Mouse (Mus musculus) hindbrain, postnatal 0 days (tissue): ENCODE results near the gene Fry. TPM values are rescaled to one million over a fixed set of nuclear protein-coding genes. Genes with fewer than 3 reads are reported as not detected.

Experiments used
- ATAC-seq: fragments of 200-750 bp; cut with Nextera tagmentation; 2 replicates; pipeline ENCODE4 v1.8.0; 2017; ENCODE audit warnings: mild to moderate bottlenecking, moderate TSS enrichment, moderate library complexity
- DNase-seq: peaks from one replicate; pipeline ENCODE4 v3.0.0-alpha.2; 2015; ENCODE audit warnings: low spot score
- H3K27ac ChIP-seq: fragments of 300-500 bp; sonication (generic); 2 replicates; pipeline ENCODE4 v1.5.1; 2014; ENCODE audit warnings: mild to moderate bottlenecking
- H3K27me3 ChIP-seq: fragments of 300-500 bp; sonication (generic); 2 replicates; pipeline ENCODE4 v1.6.1; 2014; ENCODE audit warnings: low read length, mixed read lengths; ENCODE audit not compliant: insufficient read depth
- H3K36me3 ChIP-seq: fragments of 300-500 bp; sonication (generic); 2 replicates; pipeline ENCODE4 v1.6.1; 2014; ENCODE audit warnings: low read length, mixed read lengths; ENCODE audit not compliant: insufficient read depth
- H3K4me1 ChIP-seq: fragments of 300-500 bp; sonication (generic); 2 replicates; pipeline ENCODE4 v1.6.1; 2014; ENCODE audit warnings: antibody characterized with exemption, low read length, mixed read lengths; ENCODE audit not compliant: insufficient read depth
- H3K4me2 ChIP-seq: fragments of 300-500 bp; sonication (generic); 2 replicates; pipeline ENCODE4 v1.6.1; 2014; ENCODE audit warnings: low read depth, mild to moderate bottlenecking, low read length, moderate library complexity, mixed read lengths
- H3K4me3 ChIP-seq: fragments of 300-500 bp; sonication (generic); 2 replicates; pipeline ENCODE4 v1.5.1; 2014; ENCODE audit warnings: low read length
- H3K9ac ChIP-seq: fragments of 300-500 bp; sonication (generic); replicated peaks from 2 replicates; pipeline ENCODE4 v1.6.1; 2014; ENCODE audit warnings: mild to moderate bottlenecking, low read length, moderate library complexity, mixed read lengths
- H3K9me3 ChIP-seq: fragments of 300-500 bp; sonication (generic); 2 replicates; pipeline ENCODE4 v1.6.1; 2016; ENCODE audit warnings: low read length, mixed read lengths
- CTCF ChIP-seq: IDR thresholded peaks from 2 replicates; pipeline ENCODE4 v1.5.1; 2016; ENCODE audit warnings: antibody characterized with exemption, control low read depth, low read depth
- WGBS: fragments of 180-500 bp; shearing (Covaris S2); extraction: QIAGEN DNeasy Blood & Tissue Kit; methylation state at CpG from one replicate; pipeline ENCODE4 v1.1.7; 2014; 5-methylcytosine and 5-hydroxymethylcytosine counted together
- polyA plus RNA-seq: library from polyadenylated mRNA; unstranded; fragments of >200 nt; fragmentation: Nextera tagmentation; extraction: Ambion mirVana; gene quantifications from 2 replicates; pipeline ENCODE4 v1.2.1, GENCODE M21; 2015
- total RNA-seq: library from RNA; depleted of rRNA; stranded (reverse); fragments of >200 nt; gene quantifications from 2 replicates; pipeline ENCODE4 v1.2.3, GENCODE M21; 2014

Gene Fry
- total and polyA plus RNA-seq, 2 experiments from 2014 or later, result 47.7 to 122 TPM

DNA sequence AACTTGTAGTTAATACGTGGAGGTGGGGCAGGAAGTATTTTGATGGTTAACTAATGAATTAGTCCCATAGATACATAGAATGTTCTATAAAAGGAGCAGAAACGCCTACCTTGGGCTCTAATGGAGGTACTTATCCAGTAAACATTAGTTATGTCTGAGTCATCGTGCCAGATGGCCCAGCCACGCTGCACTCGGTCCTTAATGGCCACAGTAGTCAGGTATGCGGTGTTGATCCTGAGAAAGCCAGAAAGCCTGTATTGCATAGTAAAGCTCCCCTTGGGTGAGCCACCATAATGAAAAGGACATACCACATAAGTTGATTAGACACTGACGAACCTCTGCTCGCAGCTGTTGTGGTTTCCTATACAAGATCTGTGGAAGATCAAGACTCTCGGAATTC is 7.5 kb downstream of the Fry start:
- TF ChIP-seq CTCF, result no peak
- DNase-seq (no peak), ATAC-seq (no peak)
- Histone ChIP-seq H3K4me3 (no peak overlapping the region), H3K9ac (no peak overlapping the region), H3K27ac (no peak overlapping the region), H3K27me3 (no peaks in the 10 kb centered on the region), H3K4me2 (no peak overlapping the region), H3K4me1 (no peaks in the 10 kb centered on the region), H3K36me3 (no peaks in the 10 kb centered on the region; the same call in 1 of the 2 replicates), H3K9me3 (no peaks in the 10 kb centered on the region)
- 83% methylated on average over 9 of the region's 9 CpGs for WGBS

DNA sequence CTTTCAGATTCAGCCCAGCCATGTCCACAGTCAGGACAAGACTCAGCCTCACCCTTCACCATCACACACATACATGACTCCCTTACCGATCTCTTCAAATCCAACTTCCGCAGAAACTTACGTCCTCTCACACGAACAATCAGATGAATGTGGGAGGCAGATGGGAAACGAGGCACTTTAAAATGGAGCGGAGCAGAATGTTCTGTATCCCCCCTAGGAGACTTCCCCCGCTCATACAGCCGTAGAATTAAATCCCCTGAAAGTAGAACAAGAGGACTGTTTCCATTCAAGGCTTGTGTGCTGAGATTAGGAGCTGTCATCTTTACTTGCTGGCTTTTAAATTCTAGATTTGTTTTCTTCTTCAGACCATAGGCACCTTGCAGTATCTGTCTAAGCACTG is 10.0 kb downstream of the Fry start:
- Histone ChIP-seq H3K27me3 (no peaks in the 10 kb centered on the region), H3K4me1 (no peaks in the 10 kb centered on the region), H3K9ac (no peak overlapping the region), H3K36me3 (no peaks in the 10 kb centered on the region; the same call in 1 of the 2 replicates), H3K27ac (no peak overlapping the region), H3K4me2 (no peak overlapping the region), H3K4me3 (no peak overlapping the region), H3K9me3 (no peaks in the 10 kb centered on the region)
- ATAC-seq (no peak), DNase-seq (no peak)
- TF ChIP-seq CTCF, result no peak
- WGBS, result 80% methylated on average over 8 of the region's 8 CpGs

DNA sequence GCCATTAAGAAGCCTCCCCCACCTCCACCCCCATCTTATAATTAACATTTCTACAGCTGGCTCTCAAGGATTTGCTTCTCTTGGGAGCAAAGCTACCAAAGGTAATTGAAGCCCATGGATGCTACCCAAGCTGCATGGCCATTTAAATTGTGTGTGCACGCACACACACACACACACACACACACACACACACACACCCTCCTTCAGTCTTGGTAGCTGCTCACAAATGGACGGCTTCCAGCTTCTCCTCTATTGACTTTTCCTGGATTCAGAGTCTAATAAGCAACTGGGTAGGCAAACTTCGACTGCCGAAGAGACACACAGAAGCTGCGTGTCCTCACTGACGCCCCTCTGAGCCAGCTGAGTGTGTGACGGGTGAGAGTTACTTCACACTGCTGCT is 11.7 kb downstream of the Fry start:
- Histone ChIP-seq H3K4me3 (no peak overlapping the region), H3K4me2 (no peak overlapping the region), H3K27ac (no peak overlapping the region), H3K9ac (no peak overlapping the region), H3K9me3 (no peaks in the 10 kb centered on the region), H3K27me3 (no peaks in the 10 kb centered on the region), H3K36me3 (no peaks in the 10 kb centered on the region), H3K4me1 (no peaks in the 10 kb centered on the region)
- ATAC-seq (no peak), DNase-seq (peak; percentile 54)
- 49% methylated on average over 7 of the region's 7 CpGs for WGBS
- no peak for TF ChIP-seq CTCF

DNA sequence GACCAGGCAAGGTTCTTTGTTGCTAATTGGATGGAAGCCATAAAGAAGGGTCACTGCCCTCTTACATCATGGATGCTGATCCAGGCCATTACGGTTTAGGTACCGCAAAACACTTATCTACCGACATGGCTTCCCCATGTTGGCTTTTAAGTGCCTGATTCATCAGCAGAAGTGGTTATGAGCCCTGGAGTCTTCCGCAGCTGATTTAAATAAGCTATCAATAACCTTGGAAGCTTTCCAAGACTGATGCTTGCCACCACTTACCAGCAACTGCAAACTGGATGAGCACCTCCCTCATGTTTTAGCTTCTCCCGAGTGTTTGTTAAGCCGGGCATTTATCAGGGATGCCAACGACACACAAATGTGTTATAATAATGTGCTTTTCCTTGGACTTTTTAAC is 12.7 kb downstream of the Fry start:
- H3K9ac ChIP-seq, result no peak overlapping the region
- peak; percentile 30 for DNase-seq
- no peaks in the 10 kb centered on the region for H3K4me1 ChIP-seq
- ATAC-seq, result no peak
- H3K36me3 ChIP-seq, result no peaks in the 10 kb centered on the region
- 59% methylated on average over 7 of the region's 7 CpGs for WGBS
- no peak for TF ChIP-seq CTCF
- H3K9me3 ChIP-seq, result no peaks in the 10 kb centered on the region
- H3K4me3 ChIP-seq, result no peak overlapping the region
- no peak overlapping the region for H3K4me2 ChIP-seq
- no peak overlapping the region for H3K27ac ChIP-seq
- H3K27me3 ChIP-seq, result no peaks in the 10 kb centered on the region

DNA sequence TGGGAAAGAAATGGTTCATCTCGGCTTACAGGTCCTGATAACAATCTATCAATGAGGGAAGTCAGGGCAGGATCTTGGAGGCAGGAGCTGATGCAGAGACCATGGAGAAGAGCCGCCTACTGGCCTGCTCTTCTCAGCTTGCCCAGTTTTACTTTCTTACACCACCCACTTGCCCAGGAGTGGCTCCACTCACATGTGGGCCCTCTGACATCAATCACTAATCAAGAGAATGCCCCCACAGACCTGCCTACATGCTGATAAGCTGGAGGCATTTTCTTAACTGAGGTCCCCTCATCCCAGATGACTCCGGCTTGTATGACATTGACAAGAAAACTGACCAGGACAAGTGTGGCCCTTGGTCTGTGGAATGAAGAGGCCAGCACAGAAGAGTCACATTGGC is 16.2 kb downstream of the Fry start:
- no peaks in the 10 kb centered on the region for H3K9me3 ChIP-seq
- no peak overlapping the region for H3K4me2 ChIP-seq
- H3K27me3 ChIP-seq, result no peaks in the 10 kb centered on the region
- H3K27ac ChIP-seq, result no peak overlapping the region
- 89% methylated on average over 3 of the region's 3 CpGs for WGBS
- no peak overlapping the region for H3K4me3 ChIP-seq
- ATAC-seq (no peak), DNase-seq (no peak)
- H3K36me3 ChIP-seq, result no peaks in the 10 kb centered on the region
- no peak for TF ChIP-seq CTCF
- no peaks in the 10 kb centered on the region for H3K4me1 ChIP-seq
- H3K9ac ChIP-seq, result no peak overlapping the region

DNA sequence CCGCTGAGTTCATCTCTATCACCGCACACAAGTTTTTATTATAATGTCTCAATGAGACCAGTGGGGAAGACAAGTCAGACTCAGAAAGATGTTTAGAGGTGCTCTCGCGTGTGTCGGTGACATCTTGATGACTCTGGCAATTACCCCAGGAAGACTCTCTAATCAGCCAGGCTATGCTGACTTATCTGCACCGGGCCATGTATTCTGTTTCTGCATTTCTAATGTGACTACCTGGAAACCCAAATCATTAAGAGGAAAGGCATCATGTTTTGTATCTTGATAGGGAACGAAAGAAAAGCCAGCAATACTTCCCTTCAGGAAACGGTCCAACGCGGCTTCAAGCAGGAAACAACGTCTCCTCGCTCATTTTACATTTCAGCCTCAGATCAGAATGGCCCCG is 17.1 kb downstream of the Fry start:
- H3K36me3 ChIP-seq, result no peaks in the 10 kb centered on the region
- no peak overlapping the region for H3K9ac ChIP-seq
- no peaks in the 10 kb centered on the region for H3K27me3 ChIP-seq
- WGBS, result 82% methylated on average over 13 of the region's 13 CpGs
- H3K4me1 ChIP-seq, result no peaks in the 10 kb centered on the region
- ATAC-seq, result no peak
- no peak overlapping the region for H3K4me3 ChIP-seq
- H3K9me3 ChIP-seq, result no peaks in the 10 kb centered on the region
- no peak overlapping the region for H3K4me2 ChIP-seq
- H3K27ac ChIP-seq, result no peak overlapping the region
- TF ChIP-seq CTCF, result no peak
- DNase-seq, result no peak

DNA sequence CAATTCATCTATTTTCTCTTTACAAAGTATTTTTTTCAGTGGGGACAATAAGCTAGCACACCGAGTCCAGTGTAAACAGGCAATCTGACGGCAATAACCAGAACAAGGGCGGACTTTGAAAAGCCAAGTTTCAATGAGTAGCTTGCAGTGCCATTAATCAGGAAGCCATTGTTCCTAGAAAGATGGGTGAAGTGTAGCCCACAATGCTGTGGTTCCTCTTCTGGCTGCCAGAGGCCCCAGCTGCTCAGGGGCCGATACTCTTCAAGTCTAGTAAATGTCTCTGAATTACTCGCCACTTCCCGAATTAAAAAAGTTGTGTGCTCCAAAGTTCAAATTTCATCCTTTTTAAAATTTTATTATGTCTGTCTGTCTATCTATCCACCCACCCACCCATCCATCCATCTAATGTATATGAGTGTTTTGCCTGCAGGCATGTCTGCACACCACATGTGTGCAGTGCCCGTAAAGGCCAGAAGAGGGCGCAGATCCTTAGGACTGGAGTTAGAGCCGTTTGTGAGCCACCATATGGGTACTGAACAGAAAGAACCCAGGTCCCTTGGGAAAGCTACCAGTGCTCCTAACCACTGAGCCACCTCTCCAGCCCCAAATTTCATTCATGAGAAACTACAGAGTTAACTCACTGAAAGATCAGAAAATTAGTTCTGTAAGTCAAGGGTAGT is 19.5 kb downstream of the Fry start:
- 67% methylated on average over 9 of the region's 9 CpGs for whole genome bisulfite sequencing
- H3K27me3 ChIP-seq, result no peaks in the 10 kb centered on the region
- peak; percentile 40 for DNase-seq
- no peak overlapping the region for H3K4me2 ChIP-seq
- no peaks in the 10 kb centered on the region for H3K36me3 ChIP-seq
- no peak overlapping the region for H3K27ac ChIP-seq
- H3K9ac ChIP-seq, result no peak overlapping the region
- no peaks in the 10 kb centered on the region for H3K9me3 ChIP-seq
- H3K4me3 ChIP-seq, result no peak overlapping the region
- no peak for ATAC-seq
- no peaks in the 10 kb centered on the region for H3K4me1 ChIP-seq
- peak; percentile 58 for TF ChIP-seq CTCF
